Mouse (Mus musculus) kidney, embryonic 14.5 days (tissue): ENCODE results near the gene Mks1. TPM values are rescaled to one million over a fixed set of nuclear protein-coding genes. Genes with fewer than 3 reads are reported as not detected.
A peak's percentile ranks its signal among the peaks of the same experiment; 100 is the strongest.

Experiments
- ATAC-seq: fragments of 200-750 bp; cut with Nextera tagmentation; 2 replicates; pipeline ENCODE4 v1.8.0; 2017; ENCODE audit warnings: moderate number of reproducible peaks, mild to moderate bottlenecking, moderate TSS enrichment, moderate library complexity; ENCODE audit not compliant: low FRiP score, low TSS enrichment
- H3K27ac ChIP-seq: fragments of 300-500 bp; sonication (generic); 2 replicates; pipeline ENCODE4 v1.5.1; 2014; ENCODE audit warnings: low read depth, mild to moderate bottlenecking, low read length, moderate library complexity, mixed read lengths
- H3K27me3 ChIP-seq: fragments of 300-500 bp; sonication (generic); 2 replicates; pipeline ENCODE4 v1.6.1; 2014; ENCODE audit warnings: mild to moderate bottlenecking, low read length; ENCODE audit not compliant: control insufficient read depth, insufficient read depth
- H3K36me3 ChIP-seq: fragments of 300-500 bp; sonication (generic); 2 replicates; pipeline ENCODE4 v1.6.1; 2014; ENCODE audit warnings: low read length, mixed read lengths; ENCODE audit not compliant: control insufficient read depth, insufficient read depth
- H3K4me1 ChIP-seq: fragments of 300-500 bp; sonication (generic); 2 replicates; pipeline ENCODE4 v1.6.1; 2014; ENCODE audit warnings: low read length, mixed read lengths; ENCODE audit not compliant: control insufficient read depth, insufficient read depth
- H3K4me2 ChIP-seq: fragments of 300-500 bp; sonication (generic); replicated peaks from 2 replicates; pipeline ENCODE4 v1.6.1; 2014; ENCODE audit warnings: low read depth, mild to moderate bottlenecking, low read length
- H3K4me3 ChIP-seq: fragments of 300-500 bp; sonication (generic); 2 replicates; pipeline ENCODE4 v1.5.1; 2014; ENCODE audit warnings: mild to moderate bottlenecking, low read length
- H3K9ac ChIP-seq: fragments of 300-500 bp; sonication (generic); 2 replicates; pipeline ENCODE4 v1.6.1; 2014; ENCODE audit warnings: low read depth, mild to moderate bottlenecking, low read length, moderate library complexity
- H3K9me3 ChIP-seq: fragments of 300-500 bp; sonication (generic); 2 replicates; pipeline ENCODE4 v1.6.1; 2016; ENCODE audit warnings: low read length; ENCODE audit not compliant: control insufficient read depth
- WGBS: fragments of 180-500 bp; shearing (Covaris S2); extraction: QIAGEN DNeasy Blood & Tissue Kit; methylation state at CpG from one replicate; pipeline ENCODE4 v1.1.7; 2014; 5-methylcytosine and 5-hydroxymethylcytosine counted together
- polyA plus RNA-seq: library from polyadenylated mRNA; unstranded; fragments of >200 nt; fragmentation: Nextera tagmentation; extraction: Ambion mirVana; gene quantifications from 2 replicates; pipeline ENCODE4 v1.2.1, GENCODE M21; 2014

The Mks1 gene
- polyA plus RNA-seq, 1 experiment from 2014 or later: 15.6 TPM

DNA sequence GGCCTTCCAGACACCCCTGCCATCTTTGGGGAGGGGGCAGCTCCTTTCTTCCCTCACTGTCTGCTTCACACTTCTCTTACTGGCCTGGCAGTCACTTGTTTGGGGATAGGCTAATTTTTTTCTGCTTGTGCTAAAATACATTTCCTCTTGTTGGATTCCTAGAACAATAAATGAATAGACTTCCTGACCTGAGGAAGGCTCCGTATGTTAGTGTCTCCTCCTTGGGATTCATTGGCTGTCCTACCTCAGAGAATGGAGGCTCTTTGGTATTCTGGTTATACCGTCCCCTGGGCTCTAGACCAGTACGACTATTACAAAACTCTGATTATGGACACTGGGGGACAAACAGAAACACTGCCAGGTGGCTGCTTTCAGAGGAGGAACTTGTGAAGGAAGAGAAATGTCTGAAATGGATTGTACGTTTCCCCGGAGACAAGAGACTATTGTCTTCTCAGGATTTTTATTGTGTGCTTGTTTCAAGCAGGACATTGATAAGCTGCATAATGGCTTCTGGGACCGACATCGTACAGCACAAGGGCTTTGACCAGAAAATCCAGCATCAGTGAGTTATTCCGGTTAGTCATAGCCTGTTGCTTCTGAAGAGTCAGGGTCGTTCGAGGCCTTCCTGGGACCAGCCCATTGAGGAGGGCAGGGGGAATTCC is 24.6 kb upstream of the Mks1 start, which contains the start of gene Lpo:
Lpo (minus strand) TSS at position 51 of the 662 bp plus-strand sequence.
- Histone ChIP-seq H3K4me2 (no peak within 1 kb of the TSS), H3K9me3 (no peaks in the 10 kb centered on the region), H3K9ac (no peak within 1 kb of the TSS), H3K36me3 (no peaks in the 10 kb centered on the region), H3K27me3 (no peaks in the 10 kb centered on the region), H3K4me3 (no peak within 1 kb of the TSS), H3K27ac (no peak within 1 kb of the TSS), H3K4me1 (no peaks in the 10 kb centered on the region)
- 45% methylated on average over 10 of the region's 10 CpGs for WGBS
- ATAC-seq: no peak

DNA sequence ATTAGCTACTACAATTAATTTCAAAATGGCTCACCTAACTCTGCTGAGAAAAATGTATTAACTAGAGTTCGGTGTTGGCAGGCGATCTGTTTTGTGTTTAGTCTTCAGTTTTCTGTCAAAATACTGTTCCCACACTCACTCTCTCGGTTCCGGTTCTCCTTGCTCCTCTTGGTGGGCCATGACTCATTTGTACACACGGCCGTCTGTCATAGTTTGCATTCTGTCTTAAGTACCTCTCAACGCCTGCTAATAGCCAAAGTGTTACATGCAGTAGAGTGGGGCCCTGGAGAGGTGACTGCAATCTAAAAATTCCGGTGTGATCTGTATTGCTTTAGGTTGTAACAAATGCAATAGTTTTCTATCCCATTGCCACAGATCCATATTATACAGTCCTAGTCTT is 12.3 kb upstream of the Mks1 start:
- no peaks in the 10 kb centered on the region for H3K9me3 ChIP-seq
- 83% methylated on average over 8 of the region's 8 CpGs for WGBS
- no peak overlapping the region for H3K4me3 ChIP-seq
- no peak for ATAC-seq
- no peak overlapping the region for H3K27ac ChIP-seq
- no peak overlapping the region for H3K9ac ChIP-seq
- no peaks in the 10 kb centered on the region for H3K36me3 ChIP-seq
- no peaks in the 10 kb centered on the region for H3K27me3 ChIP-seq
- no peak overlapping the region for H3K4me2 ChIP-seq
- H3K4me1 ChIP-seq: no peaks in the 10 kb centered on the region

DNA sequence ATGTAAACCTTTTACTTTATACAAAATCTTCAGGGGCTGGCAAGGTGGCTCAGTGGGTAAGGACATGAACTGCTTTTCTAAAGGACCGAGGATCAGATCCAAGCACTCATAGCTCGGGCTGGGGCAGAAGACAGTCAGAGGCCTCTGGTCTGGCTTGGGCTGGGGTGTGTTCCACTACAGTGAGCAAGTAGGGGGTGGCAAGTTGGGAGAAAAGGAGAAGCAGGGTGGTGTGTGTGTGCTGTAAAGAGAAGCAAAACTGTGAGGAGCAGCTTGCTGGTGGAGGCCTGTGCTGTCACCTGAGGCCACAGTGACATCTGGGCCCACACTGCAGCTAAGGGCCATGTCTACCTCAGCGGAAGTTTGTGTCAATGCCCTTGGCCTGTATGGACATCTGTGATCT is 11.6 kb upstream of the Mks1 start:
- 90% methylated on average over 3 of the region's 3 CpGs for WGBS
- Histone ChIP-seq H3K4me2 (no peak overlapping the region), H3K4me3 (no peak overlapping the region), H3K36me3 (no peaks in the 10 kb centered on the region), H3K9ac (no peak overlapping the region), H3K27me3 (no peaks in the 10 kb centered on the region), H3K27ac (no peak overlapping the region), H3K4me1 (no peaks in the 10 kb centered on the region), H3K9me3 (no peaks in the 10 kb centered on the region)
- ATAC-seq: no peak

- no peaks in the 10 kb centered on the region for H3K27me3 ChIP-seq
- no peak overlapping the region for H3K4me3 ChIP-seq
- no peak overlapping the region for H3K9ac ChIP-seq
- no peak for ATAC-seq
- no peaks in the 10 kb centered on the region for H3K36me3 ChIP-seq
- 86% methylated on average over 12 of the region's 12 CpGs for WGBS
- H3K4me1 ChIP-seq: no peaks in the 10 kb centered on the region
- no peaks in the 10 kb centered on the region for H3K9me3 ChIP-seq
- no peak overlapping the region for H3K27ac ChIP-seq
- H3K4me2 ChIP-seq: no peak overlapping the region
Measured at GRCm38 (mm10) chr11:87846968-87847600, 5.9 kb upstream of the Mks1 start.

- Histone ChIP-seq H3K4me2 (no peak overlapping the region), H3K4me3 (no peak overlapping the region), H3K27ac (no peak overlapping the region), H3K9ac (no peak overlapping the region), H3K9me3 (no peaks in the 10 kb centered on the region), H3K27me3 (no peaks in the 10 kb centered on the region), H3K36me3 (no peaks in the 10 kb centered on the region), H3K4me1 (no peaks in the 10 kb centered on the region)
- 0 out of 2 replicates have a peak, but pooled peaks have one; percentile 57 for ATAC-seq
- WGBS: 73% methylated on average over 6 of the region's 6 CpGs
Measured at GRCm38 (mm10) chr11:87847884-87848283, 5.1 kb upstream of the Mks1 start.

GRCm38 (mm10) chr11:87853597-87853954 is 561 bp downstream of the Mks1 start:
- no peaks in the 10 kb centered on the region for H3K27me3 ChIP-seq
- 33% methylated on average over 8 of the region's 8 CpGs for WGBS
- peak; percentile 9; the same call in 1 of the 2 replicates for ATAC-seq

GRCm38 (mm10) chr11:87854550-87854949 is 1.5 kb downstream of the Mks1 start:
- Histone ChIP-seq H3K9me3 (no peaks in the 10 kb centered on the region), H3K36me3 (peaks cover 16% of the 10 kb centered on the region; the same call in 1 of the 2 replicates), H3K27ac (no peak overlapping the region), H3K4me3 (no peak overlapping the region), H3K9ac (no peak overlapping the region), H3K4me1 (peaks cover 4% of the 10 kb centered on the region; the same call in 1 of the 2 replicates), H3K27me3 (no peaks in the 10 kb centered on the region), H3K4me2 (no peak overlapping the region)
- no peak for ATAC-seq
- WGBS: 88% methylated on average over 7 of the region's 7 CpGs

More at GRCm38 (mm10) chr11:87853597-87853954, 561 bp downstream of the Mks1 start:
- Histone ChIP-seq H3K4me3 (peak overlapping the region; percentile 67), H3K36me3 (peaks cover 14% of the 10 kb centered on the region; the same call in 1 of the 2 replicates), H3K9ac (peak overlapping the region; percentile 62; the same call in 1 of the 2 replicates), H3K27ac (peak overlapping the region; percentile 42; the same call in 1 of the 2 replicates), H3K4me2 (peak overlapping the region; percentile 75), H3K9me3 (no peaks in the 10 kb centered on the region), H3K4me1 (peaks cover 4% of the 10 kb centered on the region; the same call in 1 of the 2 replicates)

- no peaks in the 10 kb centered on the region for H3K27me3 ChIP-seq
- no peak for ATAC-seq
- H3K36me3 ChIP-seq: peaks cover 41% of the 10 kb centered on the region
- H3K27ac ChIP-seq: no peak overlapping the region
- H3K9me3 ChIP-seq: no peaks in the 10 kb centered on the region
- WGBS: 89% methylated on average over 11 of the region's 11 CpGs
- no peak overlapping the region for H3K4me2 ChIP-seq
- no peak overlapping the region for H3K9ac ChIP-seq
- no peak overlapping the region for H3K4me3 ChIP-seq
- no peaks in the 10 kb centered on the region for H3K4me1 ChIP-seq
Measured at GRCm38 (mm10) chr11:87859273-87859672, 6.3 kb downstream of the Mks1 start.

GRCm38 (mm10) chr11:87860426-87860825 is 7.4 kb downstream of the Mks1 start:
- Histone ChIP-seq H3K36me3 (peaks cover 41% of the 10 kb centered on the region), H3K27ac (no peak overlapping the region)
- 82% methylated on average over 9 of the region's 9 CpGs for WGBS

More at GRCm38 (mm10) chr11:87860426-87860825, 7.4 kb downstream of the Mks1 start:
- H3K27me3 ChIP-seq: no peaks in the 10 kb centered on the region
- H3K4me3 ChIP-seq: no peak overlapping the region
- no peak overlapping the region for H3K9ac ChIP-seq
- no peaks in the 10 kb centered on the region for H3K9me3 ChIP-seq
- ATAC-seq: no peak
- no peak overlapping the region for H3K4me2 ChIP-seq
- H3K4me1 ChIP-seq: no peaks in the 10 kb centered on the region
